Mouse (Mus musculus): ENCODE measurements around the gene Adgrg5. TPM values are rescaled to one million over a fixed set of nuclear protein-coding genes. Genes with fewer than 3 reads are reported as not detected.

The Adgrg5 gene
- polyA plus RNA-seq, 1 experiment: 4.8 TPM

DNA sequence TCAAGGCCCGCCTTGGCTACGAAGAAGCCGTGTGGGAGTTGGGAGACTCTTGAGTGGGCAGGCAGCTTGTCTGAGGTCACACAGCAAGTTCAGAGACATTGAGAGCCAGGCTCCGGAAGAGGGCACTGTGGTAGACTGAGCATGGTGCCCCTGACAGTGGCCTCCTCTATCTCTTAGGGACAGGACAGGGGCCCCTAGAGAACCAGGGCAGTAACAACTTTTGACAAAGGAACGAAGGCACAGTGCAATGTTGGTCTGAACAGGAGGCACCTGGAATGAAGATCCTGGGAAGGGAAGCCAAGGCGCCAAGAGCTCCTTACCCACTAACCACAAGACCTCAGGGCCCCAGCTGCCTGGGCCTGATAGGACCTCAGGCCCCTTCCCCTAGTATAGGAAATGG, 61.5 kb downstream of the Adgrg5 start:
- Histone ChIP-seq H3K4me1 (ENCODE audit: control insufficient read depth, insufficient read depth, low read length) (peaks cover 19% of the 10 kb centered on the region), H3K4me3 (replicated peaks; ENCODE audit: extremely low read depth, low read depth, low read length) (no peak overlapping the region)
- 69% methylated on average over 6 of the region's 6 CpGs for WGBS
- DNase-seq: no peak
- TF ChIP-seq POLR2A (IDR thresholded peaks at IDR 0.05; ENCODE audit: borderline replicate concordance, extremely low read depth, low read depth, low read length): no peak
- no peak for TF ChIP-seq CTCF (IDR thresholded peaks at IDR 0.05; ENCODE audit: insufficient read depth, low read length)

DNA sequence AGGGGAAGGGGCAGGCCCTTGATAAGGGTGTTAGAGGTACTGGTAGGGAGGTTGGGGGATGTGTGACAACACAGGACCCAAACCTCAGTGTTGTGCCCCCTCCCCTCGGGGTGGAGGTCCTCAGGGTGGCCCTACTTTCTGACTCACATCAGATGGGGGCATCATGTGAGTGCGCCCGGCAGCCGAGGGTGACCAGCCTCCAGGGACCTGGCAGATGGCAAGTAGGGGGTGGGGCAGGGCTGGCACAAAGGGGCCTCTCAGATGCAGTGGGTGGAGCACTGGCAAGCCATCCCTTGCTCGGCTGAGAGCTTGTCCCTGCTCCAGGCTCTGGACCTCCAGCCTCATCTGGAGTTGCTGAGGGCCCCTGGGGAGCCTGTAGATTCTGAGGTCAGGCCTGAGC, 63.2 kb downstream of the Adgrg5 start:
- no peak for DNase-seq

GRCm38 (mm10) chr8:94987553-94987952, 64.1 kb downstream of the Adgrg5 start:
- H3K4me3 ChIP-seq (replicated peaks; ENCODE audit: extremely low read depth, low read depth, low read length): no peak overlapping the region
- H3K4me1 ChIP-seq (ENCODE audit: control insufficient read depth, insufficient read depth, low read length): peaks cover 32% of the 10 kb centered on the region
- WGBS: 65% methylated on average over 7 of the region's 7 CpGs
- TF ChIP-seq CTCF (IDR thresholded peaks at IDR 0.05; ENCODE audit: insufficient read depth, low read length) (no peak), POLR2A (IDR thresholded peaks at IDR 0.05; ENCODE audit: borderline replicate concordance, extremely low read depth, low read depth, low read length) (no peak)
- no peak for DNase-seq

More for the DNA sequence above, 63.2 kb downstream of the Adgrg5 start:
- Histone ChIP-seq H3K4me3 (replicated peaks; ENCODE audit: extremely low read depth, low read depth, low read length) (no peak overlapping the region), H3K4me1 (ENCODE audit: control insufficient read depth, insufficient read depth, low read length) (peaks cover 27% of the 10 kb centered on the region)
- TF ChIP-seq CTCF (IDR thresholded peaks at IDR 0.05; ENCODE audit: insufficient read depth, low read length) (no peak), POLR2A (IDR thresholded peaks at IDR 0.05; ENCODE audit: borderline replicate concordance, extremely low read depth, low read depth, low read length) (no peak)
- WGBS: 22% methylated on average over 5 of the region's 5 CpGs

DNA sequence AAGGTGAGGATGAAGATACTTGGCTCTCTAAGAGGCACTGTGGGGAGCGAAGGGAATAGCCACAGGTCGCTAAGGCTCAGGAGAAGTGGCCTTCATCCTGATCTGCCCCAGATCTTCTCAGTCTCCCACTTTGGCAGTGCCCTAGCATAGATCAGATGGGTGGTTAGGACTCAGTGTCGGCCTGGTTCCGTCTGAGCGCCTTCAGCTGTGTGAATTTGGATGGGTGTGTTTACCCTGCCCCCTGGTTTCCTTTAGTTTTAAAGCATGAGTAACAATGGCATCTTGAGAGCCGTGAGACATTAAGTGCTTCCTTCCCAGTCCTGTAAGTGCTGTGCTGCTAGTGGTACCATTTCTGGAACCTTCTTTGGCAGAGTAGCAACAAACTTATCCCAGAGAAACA, 65.1 kb downstream of the Adgrg5 start:
- DNase-seq: no peak
- 47% methylated on average over 6 of the region's 6 CpGs for WGBS
- H3K4me1 ChIP-seq (ENCODE audit: control insufficient read depth, insufficient read depth, low read length): peaks cover 31% of the 10 kb centered on the region
- TF ChIP-seq POLR2A (IDR thresholded peaks at IDR 0.05; ENCODE audit: borderline replicate concordance, extremely low read depth, low read depth, low read length) (no peak), CTCF (IDR thresholded peaks at IDR 0.05; ENCODE audit: insufficient read depth, low read length) (no peak)
- no peak overlapping the region for H3K4me3 ChIP-seq (replicated peaks; ENCODE audit: extremely low read depth, low read depth, low read length)

DNA sequence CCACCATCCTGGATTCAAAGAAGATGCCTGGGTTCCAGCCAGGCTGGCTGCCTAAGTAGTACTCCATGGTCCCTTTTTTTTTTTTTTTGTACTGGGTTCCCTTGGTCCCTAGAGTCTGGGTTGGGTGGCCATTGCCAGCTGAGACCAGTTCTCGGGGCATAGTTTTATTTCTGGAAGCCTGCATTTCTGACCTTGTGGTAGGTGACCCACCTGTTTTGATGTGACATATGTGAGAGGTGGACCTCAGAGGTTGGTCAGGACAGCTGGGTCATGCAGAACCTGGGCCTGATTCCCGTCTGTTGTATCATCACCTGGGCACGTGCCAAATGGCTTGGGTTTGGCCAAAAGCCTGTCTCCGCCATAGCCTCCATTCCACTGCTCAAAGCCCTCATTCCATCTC, 66.2 kb downstream of the Adgrg5 start:
- WGBS: 82% methylated on average over 4 of the region's 4 CpGs
- DNase-seq: no peak
- Histone ChIP-seq H3K4me1 (ENCODE audit: control insufficient read depth, insufficient read depth, low read length) (peaks cover 22% of the 10 kb centered on the region), H3K4me3 (replicated peaks; ENCODE audit: extremely low read depth, low read depth, low read length) (no peak overlapping the region)
- TF ChIP-seq POLR2A (IDR thresholded peaks at IDR 0.05; ENCODE audit: borderline replicate concordance, extremely low read depth, low read depth, low read length) (no peak), CTCF (IDR thresholded peaks at IDR 0.05; ENCODE audit: insufficient read depth, low read length) (no peak)

GRCm38 (mm10) chr8:94990598-94991453, 67.3 kb downstream of the Adgrg5 start:
- TF ChIP-seq POLR2A (IDR thresholded peaks at IDR 0.05; ENCODE audit: borderline replicate concordance, extremely low read depth, low read depth, low read length) (no peak), CTCF (IDR thresholded peaks at IDR 0.05; ENCODE audit: insufficient read depth, low read length) (no peak)
- Histone ChIP-seq H3K4me3 (replicated peaks; ENCODE audit: extremely low read depth, low read depth, low read length) (no peak overlapping the region), H3K4me1 (ENCODE audit: control insufficient read depth, insufficient read depth, low read length) (peaks cover 22% of the 10 kb centered on the region)
- no peak for DNase-seq
- whole genome bisulfite sequencing: 54% methylated on average over 11 of the region's 11 CpGs

DNA sequence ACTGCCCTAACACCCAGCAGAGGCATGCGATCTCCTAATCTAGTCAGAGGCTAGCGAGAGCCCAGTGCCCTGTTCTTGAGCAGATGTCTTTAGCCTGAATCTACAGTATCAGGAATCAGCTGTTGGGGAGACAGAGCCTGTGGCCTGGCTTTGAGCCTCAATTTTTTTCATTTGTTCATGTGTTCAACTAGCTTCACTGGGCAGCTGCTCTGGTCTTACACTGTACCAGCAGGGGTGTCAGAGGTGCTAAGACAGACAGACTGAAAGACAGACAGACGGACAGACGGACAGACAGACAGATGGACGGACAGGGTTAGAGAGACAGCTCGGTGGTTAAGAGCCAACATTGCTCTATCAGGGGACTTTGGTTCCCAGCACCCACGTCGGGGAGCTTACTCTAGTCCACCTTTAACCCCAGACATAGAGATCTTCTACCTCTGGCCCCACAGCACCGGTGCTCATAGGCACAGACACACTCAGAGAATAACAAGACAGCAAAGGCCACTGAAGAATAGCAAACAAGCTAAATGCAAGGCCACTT, 68.0 kb downstream of the Adgrg5 start:
- Histone ChIP-seq H3K4me3 (replicated peaks; ENCODE audit: extremely low read depth, low read depth, low read length) (no peak overlapping the region), H3K4me1 (ENCODE audit: control insufficient read depth, insufficient read depth, low read length) (peaks cover 22% of the 10 kb centered on the region)
- TF ChIP-seq CTCF (IDR thresholded peaks at IDR 0.05; ENCODE audit: insufficient read depth, low read length) (no peak), POLR2A (IDR thresholded peaks at IDR 0.05; ENCODE audit: borderline replicate concordance, extremely low read depth, low read depth, low read length) (no peak)
- no peak for DNase-seq
- 74% methylated on average over 9 of the region's 9 CpGs for WGBS

DNA sequence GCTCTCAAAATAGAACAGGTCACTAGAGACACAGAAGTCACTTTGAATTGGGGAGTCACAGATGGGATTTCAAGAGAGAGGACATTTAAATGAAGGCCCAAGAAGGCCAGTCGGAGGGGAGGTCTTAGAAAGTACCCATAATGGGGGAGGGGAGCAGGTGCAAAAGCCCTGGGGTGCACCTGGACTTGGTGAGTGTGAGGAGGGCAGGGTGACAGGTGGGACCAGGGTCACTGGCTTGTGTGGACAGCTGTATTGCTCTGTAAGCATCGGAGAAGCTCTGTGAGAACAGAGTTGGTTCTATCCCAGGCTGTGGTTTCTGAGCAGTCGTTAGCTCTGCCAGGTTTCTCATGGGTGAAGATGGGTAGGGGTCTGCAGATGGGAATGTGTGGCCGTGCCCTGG, 68.5 kb downstream of the Adgrg5 start:
- no peak for DNase-seq
- WGBS: 71% methylated on average over 4 of the region's 4 CpGs
- Histone ChIP-seq H3K4me1 (ENCODE audit: control insufficient read depth, insufficient read depth, low read length) (peaks cover 22% of the 10 kb centered on the region), H3K4me3 (replicated peaks; ENCODE audit: extremely low read depth, low read depth, low read length) (no peak overlapping the region)
- TF ChIP-seq POLR2A (IDR thresholded peaks at IDR 0.05; ENCODE audit: borderline replicate concordance, extremely low read depth, low read depth, low read length): no peak
- no peak for TF ChIP-seq CTCF (IDR thresholded peaks at IDR 0.05; ENCODE audit: insufficient read depth, low read length)

DNA sequence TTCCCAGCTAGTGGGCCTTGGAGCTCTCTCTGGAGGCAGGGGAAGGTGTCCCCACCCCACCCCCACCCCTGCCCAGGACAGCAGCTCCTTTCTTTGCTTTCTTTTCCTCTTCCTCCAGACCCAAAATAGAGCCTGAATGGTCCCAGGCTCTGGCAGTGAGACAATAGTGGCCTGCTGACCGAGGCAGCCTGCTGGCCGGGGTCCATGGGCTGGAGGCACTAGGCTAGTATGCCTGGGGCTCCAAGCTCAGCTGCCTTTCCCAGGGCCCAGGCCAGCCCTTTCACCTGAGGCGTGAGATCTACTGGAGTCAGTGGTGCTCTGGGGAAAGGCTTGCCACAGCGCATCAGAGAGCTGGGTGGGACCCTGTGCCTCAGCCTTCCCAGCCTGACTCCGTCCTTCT, 69.0 kb downstream of the Adgrg5 start:
- Histone ChIP-seq H3K4me1 (ENCODE audit: control insufficient read depth, insufficient read depth, low read length) (peaks cover 24% of the 10 kb centered on the region), H3K4me3 (replicated peaks; ENCODE audit: extremely low read depth, low read depth, low read length) (no peak overlapping the region)
- WGBS: 26% methylated on average over 5 of the region's 5 CpGs
- DNase-seq: no peak
- no peak for TF ChIP-seq POLR2A (IDR thresholded peaks at IDR 0.05; ENCODE audit: borderline replicate concordance, extremely low read depth, low read depth, low read length)
- TF ChIP-seq CTCF (IDR thresholded peaks at IDR 0.05; ENCODE audit: insufficient read depth, low read length): no peak

Other genes with a start within 250 kb of the Adgrg5 start
- 108 and 172 TPM in 2 replicates for gene Pllp, start 227.4 kb upstream of the Adgrg5 start, polyA plus RNA-seq (2012; rRNA removed)
- 11.8 and 11.9 TPM in 2 replicates for gene Ccl22, start 178.1 kb upstream of the Adgrg5 start, polyA plus RNA-seq (2012; rRNA removed)
- 65.8 and 132 TPM in 2 replicates for gene Cx3cl1, start 151.7 kb upstream of the Adgrg5 start, polyA plus RNA-seq (2012; rRNA removed)
- gene Ccl17, start 113.2 kb upstream of the Adgrg5 start, polyA plus RNA-seq (2012; rRNA removed): 6.4 and 9.8 TPM in 2 replicates
- 123 and 158 TPM in 2 replicates for gene Coq9, start 85.4 kb upstream of the Adgrg5 start, polyA plus RNA-seq (2012; rRNA removed)
- 22.9 and 27.8 TPM in 2 replicates for gene Ciapin1, start 85.3 kb upstream of the Adgrg5 start, polyA plus RNA-seq (2012; rRNA removed)
- gene Polr2c, start 66.2 kb upstream of the Adgrg5 start, polyA plus RNA-seq (2012; rRNA removed): 81.9 and 105 TPM in 2 replicates
- 39.6 and 46.4 TPM in 2 replicates for gene Dok4, start 47.4 kb upstream of the Adgrg5 start, polyA plus RNA-seq (2012; rRNA removed)
- 19.0 and 21.2 TPM in 2 replicates for gene Ccdc102a, start 5.6 kb upstream of the Adgrg5 start, polyA plus RNA-seq (2012; rRNA removed)
- gene Adgrg1, start 51.1 kb downstream of the Adgrg5 start, polyA plus RNA-seq (2012; rRNA removed): 192 and 233 TPM in 2 replicates
- 15.4 and 18.9 TPM in 2 replicates for gene Adgrg3, start 94.0 kb downstream of the Adgrg5 start, polyA plus RNA-seq (2012; rRNA removed)
- 14.0 and 18.5 TPM in 2 replicates for gene Drc7, start 131.4 kb downstream of the Adgrg5 start, polyA plus RNA-seq (2012; rRNA removed)
- 18.4 and 20.0 TPM in 2 replicates for gene Katnb1, start 157.5 kb downstream of the Adgrg5 start, polyA plus RNA-seq (2012; rRNA removed)